Mouse (Mus musculus): ENCODE measurements at regions not wholly inside any gene's neighbourhood (a gene's known extent, or its start where the extent isn't known, plus 50 kb on each side); places are given as distances from the start of the nearest gene placed in this dataset.

DNA sequence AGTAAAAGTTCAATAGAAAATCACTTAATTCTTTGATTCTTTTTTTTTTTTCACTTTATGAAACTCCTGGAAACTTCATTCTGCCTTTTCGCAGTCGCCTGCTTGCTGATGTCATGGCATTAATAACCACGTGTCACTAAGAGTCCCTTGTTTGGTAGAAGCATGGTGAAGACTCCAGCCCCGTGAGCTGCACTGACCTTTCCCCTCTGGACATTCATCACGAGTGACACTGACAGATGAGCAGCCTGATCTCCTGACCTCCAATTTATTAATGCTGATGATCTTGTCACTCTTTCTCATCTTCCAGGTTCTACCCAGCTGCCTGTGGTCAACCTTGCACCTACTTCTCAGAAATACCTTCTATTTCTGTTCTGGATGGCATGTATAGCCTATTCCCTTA is 867.1 kb upstream of the Slit2 start:
- DNase-seq (ENCODE audit: low spot score in 2 of 2), result no peak

DNA sequence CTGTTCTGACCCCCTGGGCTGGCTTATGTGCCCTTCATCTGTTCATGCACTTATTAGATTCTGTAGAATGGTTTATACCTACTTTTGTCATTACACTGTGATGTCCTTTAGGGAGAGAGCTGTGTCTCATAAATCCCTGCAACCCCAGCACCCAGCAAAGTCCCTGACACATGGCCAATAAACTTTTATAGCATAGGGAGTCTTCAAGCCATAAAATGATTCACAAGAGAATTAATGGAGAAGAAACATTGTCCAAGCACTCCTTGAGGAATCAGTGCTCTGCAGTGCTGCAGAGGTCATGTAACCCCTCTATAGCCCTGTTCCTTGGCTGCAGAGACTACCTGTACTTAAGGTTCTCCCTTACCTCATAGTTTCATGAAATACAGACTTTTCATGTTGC is 887.2 kb upstream of the Slit2 start:
- DNase-seq (ENCODE audit: low spot score in 2 of 2), result no peak

DNA sequence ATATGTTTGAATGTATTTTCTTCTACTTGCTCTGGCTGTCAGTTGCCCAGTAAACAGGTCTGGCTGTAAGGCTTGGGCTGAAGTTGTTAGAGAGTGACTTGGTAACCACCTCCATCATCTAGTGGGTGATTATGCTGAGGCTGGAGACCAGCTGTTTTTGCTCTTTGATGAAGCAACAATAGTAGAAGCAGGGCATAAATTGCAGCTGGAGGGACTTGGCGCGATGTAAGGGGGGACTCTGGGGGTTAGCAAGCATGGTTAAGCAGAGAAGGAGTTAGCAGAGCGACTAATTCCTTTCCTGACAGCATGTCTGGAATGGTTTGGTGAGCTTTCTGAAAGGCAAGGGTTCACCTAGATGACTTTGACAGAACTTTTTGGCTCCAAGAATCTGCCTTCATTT is 930.0 kb upstream of the Slit2 start:
- DNase-seq (ENCODE audit: low spot score in 2 of 2), result no peak

DNA sequence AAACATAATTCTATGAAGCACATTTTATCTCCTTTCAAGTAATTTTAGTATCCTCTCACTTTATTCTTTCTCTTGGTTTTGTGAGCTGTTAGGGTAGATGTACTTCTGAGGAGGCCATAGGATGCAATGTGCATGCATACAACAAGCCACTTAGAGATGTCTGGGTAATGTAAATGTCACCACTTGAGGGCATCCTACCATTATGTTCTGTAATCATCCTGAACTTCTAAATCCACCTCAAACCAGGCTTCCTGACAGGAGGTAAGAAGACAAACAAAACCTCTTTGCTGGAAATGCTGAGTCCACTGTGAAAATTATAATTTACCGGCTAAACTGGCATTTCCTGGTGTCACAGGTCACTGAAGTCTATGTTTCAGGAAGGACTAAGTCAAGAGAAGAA is 946.2 kb upstream of the Slit2 start:
- DNase-seq (ENCODE audit: low spot score in 2 of 2), result no peak

DNA sequence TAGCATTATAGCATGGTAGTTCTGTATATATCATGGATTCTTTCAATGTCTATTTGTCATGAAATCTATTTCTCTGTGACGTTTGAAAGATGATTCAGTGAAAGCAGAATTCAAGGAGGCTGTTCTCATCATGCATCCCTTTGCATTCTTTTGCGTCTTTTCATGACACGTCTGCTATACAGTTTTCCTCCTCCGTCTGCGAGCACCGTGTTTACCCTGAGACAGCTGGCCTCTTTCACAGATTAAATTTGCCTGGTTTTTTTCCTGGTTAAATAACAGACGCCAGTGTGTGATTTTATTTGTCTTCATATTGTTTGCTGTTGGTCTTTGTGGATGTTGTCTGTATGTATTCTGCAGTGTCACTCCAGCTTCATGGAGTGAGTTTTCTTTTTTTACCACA is 948.9 kb upstream of the Slit2 start:
- DNase-seq (ENCODE audit: low spot score in 2 of 2), result no peak

DNA sequence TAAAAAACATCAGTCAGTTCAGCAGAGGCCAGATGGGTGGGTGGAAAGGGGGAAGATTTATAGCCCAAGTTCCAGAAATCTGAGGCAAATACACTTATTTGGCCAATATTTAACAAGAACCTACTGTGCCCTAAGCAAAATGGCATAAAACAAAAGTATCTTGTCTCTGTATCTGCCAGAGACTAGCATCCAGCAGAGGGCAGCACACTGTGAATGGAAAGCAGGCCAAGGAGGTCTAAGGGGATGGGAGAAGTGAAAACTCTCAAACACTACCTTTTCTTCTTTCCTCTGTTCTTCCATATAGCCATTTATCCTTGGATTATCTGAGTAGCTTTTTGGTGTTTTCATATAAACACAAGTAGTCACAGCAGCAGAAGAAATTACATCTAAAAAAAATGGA is 968.6 kb upstream of the Slit2 start:
- peak in 1 of 2 experiments; percentile 17 for DNase-seq (ENCODE audit: low spot score in 2 of 2)

DNA sequence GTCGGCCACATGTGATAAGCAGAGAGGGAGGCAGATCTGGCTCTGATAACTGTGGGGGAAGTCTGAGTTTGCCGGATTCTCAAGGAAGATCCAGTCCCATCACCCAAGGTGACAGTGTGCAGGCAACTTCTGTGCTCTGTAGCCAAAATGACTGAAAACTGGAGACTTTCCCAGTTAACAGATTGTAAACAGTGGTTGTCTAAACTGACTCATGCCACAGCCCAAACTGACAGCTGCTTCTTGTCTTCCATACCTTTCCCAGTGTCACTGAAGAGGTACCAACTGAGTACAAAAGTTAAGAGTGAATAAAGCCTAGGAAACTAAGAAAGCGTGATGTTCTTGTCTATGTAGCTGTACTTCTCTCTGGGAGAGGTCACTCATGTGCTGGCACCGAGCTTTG is 990.4 kb upstream of the Slit2 start:
- no peak for DNase-seq (ENCODE audit: low spot score in 2 of 2)

DNA sequence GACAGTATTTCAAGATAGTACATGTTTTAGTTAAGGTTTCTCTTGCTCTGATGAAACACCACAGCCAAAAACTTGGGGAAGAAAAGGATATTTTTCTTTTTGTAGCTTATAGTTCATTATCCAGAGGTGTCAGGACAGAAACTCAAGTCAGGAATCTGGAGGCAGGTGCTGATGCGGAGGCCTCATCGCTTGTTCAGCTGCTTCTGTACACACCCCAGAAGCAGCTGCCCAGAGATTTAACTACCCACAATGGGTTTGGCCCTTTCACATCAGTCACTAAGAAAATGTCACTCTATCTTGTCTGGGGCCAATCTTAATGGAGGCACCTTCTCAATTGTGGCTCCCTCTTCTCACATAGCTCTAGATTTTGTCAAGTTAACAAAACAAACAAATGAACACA is 996.4 kb upstream of the Slit2 start:
- DNase-seq (ENCODE audit: low spot score in 2 of 2), result no peak

DNA sequence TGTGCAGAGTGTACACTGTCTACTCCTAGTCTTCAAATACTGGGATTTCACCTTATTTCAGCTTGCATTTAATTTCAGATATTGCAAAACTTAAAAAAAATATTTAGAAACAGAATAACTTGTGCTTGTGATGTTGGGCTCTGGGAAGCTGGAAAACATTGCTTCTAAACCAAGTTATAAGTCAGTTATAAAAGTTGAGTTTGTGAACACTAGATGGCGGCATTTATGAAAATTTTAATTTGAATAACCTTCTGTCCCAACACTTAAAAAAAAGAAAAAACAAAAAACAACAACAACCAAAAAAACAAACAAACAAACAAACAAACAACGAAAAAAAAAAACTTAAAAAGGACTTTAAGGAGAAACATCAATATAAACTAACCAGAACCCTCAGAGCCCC is 1002.6 kb upstream of the Slit2 start:
- DNase-seq (ENCODE audit: low spot score in 2 of 2), result no peak

DNA sequence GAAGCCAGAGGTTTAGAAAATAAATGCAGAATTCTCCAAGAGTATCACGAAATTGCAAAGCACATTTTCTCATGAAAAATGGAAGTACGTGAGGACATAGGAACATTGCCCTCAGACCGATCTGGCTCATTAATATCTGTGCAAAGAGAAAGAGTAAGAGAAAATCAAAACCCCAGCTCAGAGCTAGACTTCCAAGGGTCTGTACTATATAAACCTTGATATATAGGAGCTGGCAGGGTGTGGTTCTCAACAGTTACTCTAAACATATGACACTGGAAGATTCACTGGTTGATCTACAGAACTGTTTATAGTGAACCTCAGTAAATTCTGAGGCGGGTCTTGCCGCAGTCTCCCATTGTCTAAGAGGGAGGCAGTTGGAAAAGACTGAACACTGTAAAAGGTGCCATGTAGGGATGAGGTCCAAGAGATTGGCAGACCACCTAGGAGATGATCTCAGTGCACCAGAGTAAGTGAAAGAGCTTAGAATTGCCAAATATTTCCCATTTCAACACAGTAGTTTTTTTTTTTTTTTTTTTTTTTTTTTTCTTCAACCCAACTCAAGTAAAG is 1014.0 kb upstream of the Slit2 start:
- no peak for DNase-seq (ENCODE audit: low spot score in 2 of 2)

DNA sequence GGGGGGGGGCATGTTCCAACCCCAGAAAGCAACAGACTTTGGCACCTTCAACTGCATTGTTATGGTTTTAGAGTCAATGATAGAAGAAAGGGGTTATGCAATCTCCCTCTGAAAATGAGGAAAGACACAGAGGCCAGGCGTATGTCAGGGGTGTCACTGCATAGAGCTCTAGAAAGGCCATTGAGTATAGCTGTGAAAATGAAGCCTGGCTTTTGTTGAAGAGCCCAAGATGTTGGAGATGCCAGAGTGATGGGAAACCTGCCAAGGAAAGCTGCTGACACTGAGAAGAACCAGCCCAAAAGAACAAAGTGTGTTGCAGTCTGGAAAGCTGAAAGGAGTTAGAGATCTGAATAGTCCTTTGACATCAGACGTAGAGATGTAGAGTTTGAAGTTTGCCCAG is 1022.2 kb upstream of the Slit2 start:
- DNase-seq (ENCODE audit: low spot score in 2 of 2), result no peak

DNA sequence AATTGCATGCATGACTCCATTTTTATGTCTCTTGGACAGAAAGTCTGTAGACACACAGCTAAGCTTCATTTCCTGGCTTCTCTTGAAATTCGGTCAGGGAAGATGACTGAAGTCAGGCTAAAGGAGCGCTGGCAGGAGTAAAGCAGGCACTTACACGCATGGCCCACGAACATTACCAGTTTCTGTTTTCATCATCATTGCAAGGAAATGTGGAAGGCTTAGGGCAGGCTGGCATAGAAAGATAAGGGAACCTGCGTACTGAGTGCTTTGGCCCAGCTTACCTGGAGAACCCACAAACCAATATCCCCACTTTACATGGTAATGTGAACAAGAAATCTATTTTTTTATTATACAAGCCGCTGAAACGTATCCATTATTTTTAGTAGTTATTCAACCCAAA is 1056.6 kb upstream of the Slit2 start:
- no peak for DNase-seq (ENCODE audit: low spot score in 2 of 2)

DNA sequence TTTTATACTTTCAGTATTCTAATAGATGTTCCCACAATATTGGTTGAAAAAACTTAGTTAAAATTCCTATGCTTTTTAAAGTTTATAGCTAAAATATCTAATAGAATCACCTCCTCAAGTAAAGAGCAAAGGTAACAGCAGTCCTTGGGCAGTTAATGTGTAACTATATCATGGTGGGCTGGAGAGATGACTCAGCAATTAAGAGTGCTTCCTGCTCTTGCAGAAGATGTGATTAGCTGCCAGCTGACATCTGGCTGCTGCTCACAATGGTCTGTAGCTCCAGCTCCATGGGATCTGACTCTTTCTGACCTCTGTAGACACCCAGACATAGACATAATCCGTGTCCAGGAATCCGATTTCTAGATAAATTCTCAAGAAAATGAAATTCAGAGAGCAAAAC is 1044.5 kb upstream of the Lcorl start:
- no peak for DNase-seq (ENCODE audit: low spot score in 2 of 2)

DNA sequence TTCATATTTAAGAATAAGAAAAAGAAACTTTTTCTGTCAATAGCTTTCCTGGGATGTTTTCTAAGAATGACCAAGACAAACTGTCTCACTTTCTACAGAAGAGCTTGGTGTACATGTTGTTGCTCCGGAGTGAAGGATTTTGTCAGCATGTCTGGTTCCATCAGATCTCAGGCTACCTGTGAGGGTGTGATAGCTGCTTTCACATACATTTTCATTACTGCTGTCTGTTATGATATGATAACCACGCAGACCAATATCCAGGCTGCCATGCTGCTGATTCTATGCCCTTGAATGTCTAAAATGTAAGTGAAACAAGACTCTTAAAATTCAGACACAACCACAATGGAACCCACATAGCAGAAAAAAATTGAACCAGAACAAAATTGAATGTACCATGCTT is 1036.6 kb upstream of the Lcorl start:
- no peak for DNase-seq (ENCODE audit: low spot score in 2 of 2)

DNA sequence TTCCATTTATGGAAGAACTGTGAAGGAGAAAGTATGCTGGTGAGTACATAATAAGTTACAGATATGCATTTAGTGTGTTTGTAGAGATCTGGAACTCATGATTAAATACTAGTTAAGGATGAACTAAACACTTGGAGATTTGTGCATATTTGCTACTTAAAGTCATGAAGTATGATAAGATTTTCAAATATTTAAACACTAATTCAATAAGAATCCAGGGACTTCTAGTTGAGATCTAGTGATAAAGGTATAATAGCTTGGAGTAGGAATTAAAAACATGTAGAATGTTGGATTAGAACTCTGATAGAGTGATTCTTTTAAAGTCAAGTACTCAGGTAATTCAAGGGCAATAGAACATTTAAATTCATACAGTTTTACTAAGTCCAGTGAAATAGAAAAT is 1026.5 kb upstream of the Lcorl start:
- no peak for DNase-seq (ENCODE audit: low spot score in 2 of 2)

DNA sequence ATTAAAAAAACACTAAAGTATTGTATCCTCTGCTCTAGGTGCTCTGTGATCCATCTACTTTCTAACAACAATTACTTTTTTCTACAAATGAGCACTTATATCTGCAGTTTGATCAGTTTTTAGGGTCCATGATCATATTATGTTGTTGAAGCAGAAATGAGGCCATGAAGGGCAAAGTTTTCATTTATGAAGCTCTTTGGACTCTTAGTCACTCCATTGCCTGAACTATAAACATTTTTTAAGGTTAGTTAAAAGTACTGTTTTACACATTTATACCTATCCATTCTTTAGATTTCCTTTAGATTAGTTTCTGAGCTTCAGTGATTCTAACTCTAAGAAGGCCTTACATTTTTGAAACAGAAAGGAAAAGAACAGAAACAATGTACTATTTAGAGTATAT is 999.4 kb upstream of the Lcorl start:
- no peak for DNase-seq (ENCODE audit: low spot score in 2 of 2)

DNA sequence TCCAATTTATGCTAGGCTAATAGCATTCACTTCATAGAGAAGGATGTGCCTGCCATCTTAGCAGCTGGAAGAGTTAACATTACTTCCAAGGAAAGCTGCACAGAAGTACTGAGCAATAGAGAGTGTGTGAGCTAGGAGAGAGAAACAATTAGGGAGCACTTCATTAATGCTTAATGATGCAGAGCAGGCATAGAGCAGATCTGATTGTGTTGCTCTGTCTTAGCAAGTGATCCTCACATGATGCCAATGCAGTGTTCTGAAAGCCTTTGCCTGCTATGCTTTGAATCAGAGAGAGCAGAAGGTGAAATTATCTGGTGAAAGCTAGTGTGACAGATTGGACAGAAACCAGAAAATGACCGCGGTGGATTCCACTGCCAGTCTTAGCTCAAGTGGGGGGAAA is 987.8 kb upstream of the Lcorl start:
- no peak for DNase-seq (ENCODE audit: low spot score in 2 of 2)

DNA sequence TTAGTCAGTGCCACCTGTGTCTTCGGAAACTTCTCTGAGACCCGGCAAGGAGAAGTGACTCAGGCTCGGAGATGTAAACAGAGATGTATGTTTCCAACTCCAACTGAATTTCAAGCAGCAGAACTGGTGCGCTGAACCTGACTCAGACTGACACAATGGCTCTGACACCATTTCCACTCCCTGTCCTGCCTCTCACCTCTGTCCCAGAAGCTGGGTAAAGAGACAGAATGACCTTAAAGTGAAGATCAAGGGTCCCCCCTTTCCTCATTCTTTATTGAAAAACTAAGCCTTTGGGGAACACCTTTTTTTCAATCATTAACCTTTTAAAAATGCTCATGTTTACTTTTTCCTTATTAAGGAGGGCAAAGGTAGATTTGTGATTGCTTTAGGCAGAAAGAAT is 979.4 kb upstream of the Lcorl start:
- DNase-seq (ENCODE audit: low spot score in 2 of 2), result no peak

DNA sequence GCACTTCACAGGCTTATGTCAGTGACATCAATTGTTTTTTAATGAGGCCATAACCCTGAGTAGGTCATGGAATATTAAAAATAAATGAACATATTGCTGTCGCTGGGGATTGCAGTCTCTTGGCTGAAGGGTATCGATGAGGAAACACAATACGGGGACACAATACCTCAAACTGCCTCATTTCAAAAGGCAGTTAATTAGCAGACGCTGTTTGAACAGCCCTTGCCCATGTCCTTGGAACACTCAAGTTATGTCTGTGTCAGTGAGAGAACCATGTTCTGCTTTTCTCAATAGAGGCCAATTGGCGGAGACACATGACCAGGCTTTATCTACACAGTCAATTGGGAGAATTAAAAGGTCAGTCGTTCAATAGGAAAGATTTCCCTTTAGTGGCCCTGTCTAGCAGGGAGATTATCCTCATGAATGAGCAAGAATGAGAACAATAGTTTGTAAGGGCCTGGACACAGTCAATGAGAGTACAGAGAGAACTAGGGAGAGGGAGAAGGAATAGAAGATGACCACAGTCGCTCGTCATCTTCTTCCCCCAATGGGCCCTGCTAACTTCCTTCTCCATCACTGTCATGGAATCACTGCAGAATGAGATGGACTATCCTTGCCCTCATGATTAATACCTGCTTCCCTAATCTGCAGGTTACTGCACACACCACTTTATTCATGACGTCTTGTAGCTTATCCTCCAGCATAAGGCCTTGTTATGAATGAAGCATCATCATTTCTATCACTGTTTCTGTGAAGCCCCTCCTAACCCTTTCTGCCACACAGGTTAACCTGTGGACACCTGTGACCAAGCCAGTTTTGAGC is 973.6 kb upstream of the Lcorl start:
- no peak for DNase-seq (ENCODE audit: low spot score in 2 of 2)

DNA sequence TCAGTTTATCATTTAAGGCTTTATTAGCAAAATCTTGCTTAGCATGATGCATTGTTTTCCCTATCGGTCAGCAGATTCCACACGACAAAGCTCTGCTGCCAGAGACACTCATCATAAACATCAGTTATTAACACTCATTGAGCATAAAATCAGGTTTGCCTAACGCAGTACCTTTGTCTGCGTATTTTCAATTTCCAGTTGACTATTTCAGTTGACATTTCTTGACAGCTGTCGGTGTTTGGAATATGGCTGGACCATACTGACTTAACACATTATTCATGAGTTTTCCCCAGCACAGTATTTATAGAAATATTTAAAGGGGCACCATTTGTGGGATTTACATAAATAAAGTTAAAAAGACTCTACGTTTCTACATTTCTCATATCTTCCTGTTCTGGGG is 972.7 kb upstream of the Lcorl start:
- no peak for DNase-seq (ENCODE audit: low spot score in 2 of 2)

DNA sequence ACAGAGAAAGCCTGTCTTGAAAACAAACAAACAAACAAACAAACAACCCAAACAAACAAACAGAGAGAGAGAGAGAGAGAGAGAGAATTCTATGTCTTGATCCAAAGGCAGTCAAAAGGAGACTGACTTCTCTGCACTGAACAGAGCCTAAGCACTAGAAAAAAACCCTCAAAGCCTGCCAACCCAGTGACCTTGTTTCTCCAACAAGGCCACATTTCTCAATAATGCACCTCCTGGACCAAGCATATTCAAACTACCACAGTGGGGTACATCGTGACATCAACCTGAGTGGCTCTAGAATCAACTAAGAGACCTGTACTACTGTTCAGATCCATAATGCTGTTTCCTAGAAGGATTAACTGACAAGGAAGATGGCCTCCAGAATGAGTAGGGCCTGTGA is 969.0 kb upstream of the Lcorl start:
- no peak for DNase-seq (ENCODE audit: low spot score in 2 of 2)

DNA sequence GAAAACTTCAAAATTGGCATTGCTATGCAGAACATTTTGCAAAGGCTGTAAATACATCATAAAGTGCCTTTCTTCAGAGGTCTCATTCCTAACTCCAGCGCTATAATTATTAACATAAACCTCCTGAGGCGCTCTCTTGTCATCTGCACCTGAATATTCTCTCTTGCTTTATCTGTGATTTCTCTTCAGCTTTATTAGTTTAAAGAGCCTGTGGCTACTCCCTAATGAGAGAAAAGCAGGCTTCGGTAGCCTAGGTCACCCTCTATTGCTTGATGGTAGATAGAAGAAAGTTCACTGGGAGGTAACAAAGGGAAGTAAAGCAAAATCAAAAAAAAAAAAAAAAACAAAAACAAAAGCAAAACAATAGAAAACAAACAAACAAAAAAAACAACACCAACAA is 967.5 kb upstream of the Lcorl start:
- no peak for DNase-seq (ENCODE audit: low spot score in 2 of 2)

DNA sequence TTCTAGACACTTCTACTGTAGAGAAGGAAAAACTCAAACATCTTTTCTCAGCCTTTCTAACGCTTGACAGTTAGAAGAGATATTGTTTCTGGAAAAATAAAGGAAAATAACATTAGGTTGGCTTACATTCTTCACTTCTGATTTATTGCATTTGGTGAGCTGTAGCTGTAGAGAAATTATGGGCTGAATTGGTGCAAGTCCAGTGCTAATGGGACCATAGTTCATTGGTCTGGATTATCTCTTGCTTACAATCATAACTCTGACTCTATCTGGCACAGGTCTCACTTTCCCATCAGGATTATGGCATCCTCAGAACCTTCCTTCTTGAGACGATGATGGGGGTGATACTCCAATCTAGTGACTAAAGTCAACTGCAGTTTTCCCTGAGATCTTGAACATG is 937.7 kb upstream of the Lcorl start:
- DNase-seq (ENCODE audit: low spot score in 2 of 2), result no peak

Measured in frontal cortex, postnatal 10 days (tissue).